Mouse (Mus musculus): Measurements from ENCODE around the gene Fbn1.

Fbn1 gene

DNA sequence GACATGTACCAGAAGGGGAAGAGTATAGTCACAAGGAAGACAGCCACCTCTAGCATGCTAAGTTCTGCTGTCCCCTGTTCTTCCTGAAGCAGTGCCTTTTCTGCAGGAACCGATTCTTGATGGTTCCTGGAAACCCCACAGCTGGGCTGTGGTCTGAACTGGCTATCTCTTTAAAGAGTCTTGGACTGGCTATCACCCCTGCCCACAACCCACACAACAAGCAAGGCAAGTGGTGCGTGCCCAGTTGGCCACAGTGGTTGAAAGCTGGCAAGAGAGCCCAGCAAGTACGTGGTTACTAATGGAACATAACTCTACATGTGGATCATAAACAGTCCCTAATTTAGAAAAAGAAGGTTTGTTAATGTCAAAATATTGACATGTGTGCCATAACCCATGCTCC lies 170.6 kb downstream of the Fbn1 start:
- DNase-seq (ENCODE audit: low read depth, low spot score) = no peak

GRCm38 (mm10) chr2:125335206-125335605 lies 172.6 kb downstream of the Fbn1 start:
- DNase-seq (ENCODE audit: low read depth, low spot score) = no peak

DNA sequence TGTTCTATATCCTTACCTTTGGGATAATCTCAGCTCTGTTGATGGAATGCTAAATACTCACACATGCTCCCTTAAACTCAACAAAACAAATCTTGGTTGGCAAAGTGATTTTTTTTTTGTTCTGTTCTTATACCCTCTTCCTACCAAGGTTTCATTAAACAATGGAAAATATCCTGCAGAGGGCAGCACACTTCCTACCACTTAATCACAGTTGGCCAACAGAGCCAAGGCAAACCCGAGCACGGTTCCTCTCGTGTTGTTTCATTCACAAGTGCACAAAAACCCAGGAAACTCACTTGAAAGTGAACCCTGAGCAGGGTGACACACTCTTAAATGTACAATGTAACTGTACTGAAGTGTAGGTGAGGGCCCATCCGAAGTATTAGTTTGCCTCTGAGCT lies 173.6 kb downstream of the Fbn1 start:
- no peak for DNase-seq (ENCODE audit: low read depth, low spot score)

DNA sequence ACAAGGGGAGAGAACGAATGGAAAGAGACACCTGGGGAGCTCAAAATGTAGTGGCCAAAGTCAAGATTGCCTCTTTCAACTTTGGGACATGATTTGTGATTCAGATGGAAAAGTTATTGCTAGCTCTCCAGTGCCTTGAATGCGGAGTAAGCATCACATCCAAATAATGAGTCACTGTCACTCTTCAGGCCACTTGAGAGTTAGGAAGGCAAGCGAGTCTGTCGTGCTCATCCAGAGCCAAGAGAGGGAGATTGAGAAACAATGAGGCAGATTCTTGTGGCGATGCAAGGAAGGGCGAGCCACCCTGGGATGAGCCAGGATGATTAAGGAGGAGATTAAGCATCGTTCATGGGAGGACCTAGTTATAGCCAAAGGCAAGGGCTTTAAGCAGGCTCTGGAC lies 176.2 kb downstream of the Fbn1 start:
- no peak for DNase-seq (ENCODE audit: low read depth, low spot score)

DNA sequence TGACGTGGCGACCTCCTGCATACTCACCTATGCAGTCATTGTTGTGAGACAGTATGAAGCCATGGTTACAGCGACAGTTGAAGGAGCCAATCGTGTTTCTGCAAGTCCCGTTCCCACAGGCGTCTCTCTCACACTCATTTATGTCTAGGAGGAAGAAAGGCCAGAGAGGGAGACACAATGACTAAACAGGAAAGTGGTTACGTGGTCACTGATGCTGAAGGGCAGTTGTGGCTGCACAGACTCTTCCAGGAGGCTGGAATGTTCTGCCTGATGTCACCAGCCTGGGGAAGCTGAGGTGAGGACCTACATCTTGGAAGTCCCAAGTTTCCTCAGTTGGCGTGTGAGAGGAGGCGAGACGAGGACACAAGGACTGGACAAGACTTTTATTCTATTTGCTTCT lies 177.3 kb downstream of the Fbn1 start:
- DNase-seq (ENCODE audit: low read depth, low spot score) = no peak

- DNase-seq (ENCODE audit: low read depth, low spot score) = no peak
Observed at GRCm38 (mm10) chr2:125325125-125325855, 182.5 kb downstream of the Fbn1 start.

- no peak for DNase-seq (ENCODE audit: low read depth, low spot score)
Observed at GRCm38 (mm10) chr2:125324455-125324854, 183.3 kb downstream of the Fbn1 start.

- DNase-seq (ENCODE audit: low read depth, low spot score) = no peak
Observed at GRCm38 (mm10) chr2:125323347-125323746, 184.4 kb downstream of the Fbn1 start.

GRCm38 (mm10) chr2:125322581-125322980 lies 185.2 kb downstream of the Fbn1 start:
- no peak for DNase-seq (ENCODE audit: low read depth, low spot score)

GRCm38 (mm10) chr2:125321071-125321470 lies 186.7 kb downstream of the Fbn1 start:
- no peak for DNase-seq (ENCODE audit: low read depth, low spot score)

GRCm38 (mm10) chr2:125319651-125320050 lies 188.1 kb downstream of the Fbn1 start:
- DNase-seq (ENCODE audit: low read depth, low spot score) = no peak

GRCm38 (mm10) chr2:125318371-125319061 lies 189.3 kb downstream of the Fbn1 start:
- no peak for DNase-seq (ENCODE audit: low read depth, low spot score)

DNA sequence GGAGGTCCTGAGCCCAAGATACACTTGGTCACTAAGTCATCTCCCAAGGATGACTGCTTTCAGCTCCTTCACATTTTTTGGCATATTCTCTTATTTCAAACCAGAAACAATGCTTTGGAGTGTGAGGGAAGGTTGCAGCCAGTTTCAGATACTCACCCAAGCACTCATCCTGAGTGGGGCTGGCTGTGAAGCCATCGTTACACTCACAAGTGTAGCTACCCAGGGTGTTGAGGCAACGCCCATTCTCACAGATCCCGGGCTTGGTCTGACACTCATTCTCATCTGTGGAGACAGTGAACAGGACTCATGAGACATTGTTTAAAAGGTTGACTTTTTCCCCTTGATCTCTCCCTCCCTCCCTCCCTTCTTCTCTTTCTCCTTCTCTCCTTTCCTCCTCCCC lies 192.6 kb downstream of the Fbn1 start:
- DNase-seq (ENCODE audit: low read depth, low spot score) = no peak

- DNase-seq (ENCODE audit: low read depth, low spot score) = no peak
Observed at GRCm38 (mm10) chr2:125314169-125314925, 193.4 kb downstream of the Fbn1 start.

GRCm38 (mm10) chr2:125309710-125310109 lies 198.1 kb downstream of the Fbn1 start:
- no peak for DNase-seq (ENCODE audit: low read depth, low spot score)

- no peak for DNase-seq (ENCODE audit: low read depth, low spot score)
Observed at GRCm38 (mm10) chr2:125305671-125306070, 202.1 kb downstream of the Fbn1 start.

GRCm38 (mm10) chr2:125304746-125305145 lies 203.0 kb downstream of the Fbn1 start:
- no peak for DNase-seq (ENCODE audit: low read depth, low spot score)

GRCm38 (mm10) chr2:125303764-125304384 lies 203.9 kb downstream of the Fbn1 start:
- no peak for DNase-seq (ENCODE audit: low read depth, low spot score)

DNA sequence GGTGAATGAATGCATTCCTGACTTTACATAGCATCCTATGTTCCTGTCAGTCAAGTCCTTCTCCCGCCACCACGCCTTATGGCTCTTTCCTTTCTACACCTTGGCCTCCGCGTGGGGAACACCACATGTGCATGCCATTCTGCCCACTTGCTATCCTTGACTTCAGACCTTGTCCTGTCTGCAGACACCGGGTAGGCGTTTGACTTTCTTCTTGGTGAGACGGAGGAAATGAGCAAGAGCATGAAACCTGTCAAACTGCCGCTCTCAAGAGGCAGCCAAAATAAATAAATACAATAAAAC lies 205.2 kb downstream of the Fbn1 start:
- no peak for DNase-seq (ENCODE audit: low read depth, low spot score)

- no peak for DNase-seq (ENCODE audit: low read depth, low spot score)
Observed at GRCm38 (mm10) chr2:125301877-125302624, 205.7 kb downstream of the Fbn1 start.

DNA sequence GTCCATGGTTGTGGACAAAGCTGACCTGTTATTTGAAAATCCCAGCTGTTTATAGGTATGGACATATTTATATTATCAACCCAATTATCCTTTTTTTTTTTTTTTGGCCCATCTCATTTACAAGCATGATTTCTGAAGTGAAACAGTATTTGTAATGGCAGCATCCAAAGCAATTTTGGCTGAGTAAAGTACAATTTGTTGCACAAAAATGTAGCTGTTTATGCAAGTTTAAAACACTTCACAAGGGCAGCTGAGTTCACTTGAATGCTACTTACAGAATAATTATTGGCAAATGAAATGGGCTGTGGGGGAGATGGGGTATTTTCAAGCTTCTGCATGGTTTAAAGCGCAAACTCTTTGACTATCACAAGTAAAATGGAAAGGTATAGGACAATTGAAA lies 209.0 kb downstream of the Fbn1 start:
- no peak for DNase-seq (ENCODE audit: low read depth, low spot score)

DNA sequence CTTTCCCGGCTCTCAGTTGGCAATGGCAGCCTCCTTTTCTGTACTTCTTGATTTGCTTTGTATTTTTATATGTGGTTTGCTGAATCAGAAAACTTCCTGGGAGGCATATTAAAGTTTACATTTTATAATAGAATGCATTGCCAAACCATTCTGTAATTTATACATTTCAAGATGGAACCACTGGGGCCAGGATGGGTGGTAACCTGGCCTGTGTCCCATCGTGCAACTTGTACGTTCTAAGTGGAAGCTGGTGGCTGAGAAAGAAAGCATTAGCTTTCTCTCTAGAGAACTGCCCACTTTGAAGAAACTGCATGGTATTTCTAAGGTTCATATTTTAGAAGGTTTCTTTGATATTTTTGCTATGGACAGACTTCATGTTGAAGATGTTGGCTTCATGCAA lies 212.3 kb downstream of the Fbn1 start:
- no peak for DNase-seq (ENCODE audit: low read depth, low spot score)
